Mouse (Mus musculus) ES-Bruce4 (cell line): Measurements from ENCODE around the gene Mmaa. TPM values are rescaled to one million over a fixed set of nuclear protein-coding genes. Genes with fewer than 3 reads are reported as not detected.
A peak's percentile ranks its signal among the peaks of the same experiment; 100 is the strongest.

ENCODE experiments used
- H3K27ac ChIP-seq: 2 replicates; pipeline ENCODE4 v1.5.1; 2012; ENCODE audit warnings: low read length, inconsistent platforms; ENCODE audit not compliant: insufficient read depth
- H3K27me3 ChIP-seq: 2 replicates; pipeline ENCODE4 v1.6.1; 2012; ENCODE audit warnings: mild to moderate bottlenecking, low read length, inconsistent platforms; ENCODE audit not compliant: control insufficient read depth, poor library complexity, insufficient read depth, severe bottlenecking
- H3K36me3 ChIP-seq: 2 replicates; pipeline ENCODE4 v1.6.1; 2012; ENCODE audit warnings: inconsistent platforms, mild to moderate bottlenecking, low read length, moderate library complexity; ENCODE audit not compliant: control insufficient read depth, poor library complexity, insufficient read depth, severe bottlenecking
- H3K4me1 ChIP-seq: one replicate; pipeline ENCODE4 v1.8.1; 2011; ENCODE audit warnings: low read length; ENCODE audit not compliant: control insufficient read depth, insufficient read depth
- H3K4me3 ChIP-seq: 2 replicates; pipeline ENCODE4 v1.5.1; 2011; ENCODE audit warnings: low read depth, mild to moderate bottlenecking, low read length
- H3K9ac ChIP-seq: 2 replicates; pipeline ENCODE4 v1.6.1; 2012; ENCODE audit warnings: low read depth, mild to moderate bottlenecking, inconsistent platforms; ENCODE audit not compliant: poor library complexity, severe bottlenecking
- H3K9me3 ChIP-seq: replicated peaks from 2 replicates; pipeline ENCODE4 v1.6.1; 2012; ENCODE audit warnings: mild to moderate bottlenecking, low read length, inconsistent platforms; ENCODE audit not compliant: control insufficient read depth, poor library complexity, insufficient read depth, severe bottlenecking
- CTCF ChIP-seq: IDR thresholded peaks from one replicate; pipeline ENCODE4 v1.8.1; 2011; ENCODE audit warnings: low read depth, low read length
- EP300 ChIP-seq: IDR thresholded peaks from 2 replicates; pipeline ENCODE4 v1.6.1; 2011; ENCODE audit warnings: low read depth, low read length; ENCODE audit not compliant: insufficient read depth
- POLR2A ChIP-seq: IDR thresholded peaks from one replicate; pipeline ENCODE4 v1.8.1; 2011; ENCODE audit warnings: low read length; ENCODE audit not compliant: insufficient read depth
- polyA plus RNA-seq: library from polyadenylated mRNA; stranded (reverse); fragments of >200 nt; gene quantifications from 2 replicates; pipeline ENCODE4 v1.2.4, GENCODE M21; 2011; ENCODE audit warnings: low read depth; ENCODE audit not compliant: missing spikeins, insufficient read depth, insufficient read length

The Mmaa gene
- polyA plus RNA-seq, 1 experiment: 6.1 TPM

DNA sequence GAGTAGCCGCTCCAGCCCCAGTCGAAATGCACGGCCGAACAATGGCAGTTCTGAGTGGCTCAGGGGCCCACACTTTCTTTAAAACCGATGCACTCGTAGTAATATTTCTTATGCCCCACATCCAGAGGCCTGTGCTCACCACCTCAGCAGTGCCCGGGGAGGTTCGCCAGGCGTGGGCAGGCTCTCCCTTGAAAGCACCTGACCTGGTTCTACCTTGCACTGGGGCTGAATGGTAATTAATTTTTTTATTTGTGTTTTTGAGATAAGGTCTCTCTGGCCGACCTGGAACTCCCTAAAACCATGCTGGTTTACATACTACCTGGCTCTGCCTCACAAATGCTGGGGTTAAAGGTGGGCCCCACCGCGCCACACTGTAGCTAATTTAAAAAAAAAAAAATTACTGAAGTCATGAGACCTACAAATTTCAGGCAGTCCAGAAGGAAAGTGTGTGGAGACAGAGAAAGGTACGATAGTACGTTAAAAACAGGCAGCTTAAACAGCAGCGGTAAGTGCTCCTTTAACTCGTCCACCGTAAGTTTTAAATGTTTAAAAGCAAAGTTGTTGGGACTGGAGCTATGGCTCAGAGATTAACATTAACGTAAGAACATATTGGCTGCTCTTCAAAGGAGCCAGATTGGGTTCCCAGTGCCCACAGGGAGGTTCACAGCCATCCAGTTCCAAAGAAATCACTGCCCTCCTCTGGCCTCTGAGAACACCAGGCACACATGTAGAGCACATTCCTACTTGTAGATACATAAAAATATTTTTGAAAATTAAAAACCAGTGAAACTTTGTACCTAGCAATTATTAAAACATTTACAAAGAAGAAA lies 754 bp upstream of the Mmaa start:
- no peaks in the 10 kb centered on the region for H3K4me1 ChIP-seq
- H3K9ac ChIP-seq: peak overlapping the region; percentile 89
- H3K4me3 ChIP-seq: peak overlapping the region; percentile 93
- peak overlapping the region; percentile 75 for H3K27ac ChIP-seq
- H3K36me3 ChIP-seq: no peaks in the 10 kb centered on the region
- H3K27me3 ChIP-seq: no peaks in the 10 kb centered on the region
- H3K9me3 ChIP-seq: no peaks in the 10 kb centered on the region
- TF ChIP-seq EP300: no peak
- TF ChIP-seq CTCF: no peak
- no peak for TF ChIP-seq POLR2A

DNA sequence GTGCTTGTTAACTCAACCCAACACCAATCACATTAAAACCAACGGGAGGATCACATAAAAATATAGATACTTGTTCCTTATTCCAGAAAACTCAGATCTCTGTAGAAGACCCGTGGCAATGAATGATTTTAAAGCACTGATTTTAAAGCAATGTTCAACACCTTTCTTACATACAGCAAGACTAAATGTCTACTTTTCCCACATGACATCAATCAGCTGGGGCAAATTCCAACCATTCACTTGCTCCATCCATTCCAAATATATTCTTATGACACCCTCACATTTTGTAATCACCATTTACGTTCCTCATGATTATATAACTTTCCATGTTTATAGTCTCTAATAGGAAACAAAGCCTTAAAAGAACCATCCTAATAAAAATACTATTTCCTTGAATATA lies 896 bp downstream of the Mmaa start:
- no peak for TF ChIP-seq EP300
- no peak for TF ChIP-seq CTCF
- no peak for TF ChIP-seq POLR2A
- Histone ChIP-seq H3K27ac (no peak overlapping the region), H3K4me3 (no peak overlapping the region), H3K9ac (peak overlapping the region; percentile 75; the same call in 1 of the 2 replicates), H3K27me3 (no peaks in the 10 kb centered on the region), H3K9me3 (no peaks in the 10 kb centered on the region), H3K4me1 (no peaks in the 10 kb centered on the region), H3K36me3 (no peaks in the 10 kb centered on the region)

DNA sequence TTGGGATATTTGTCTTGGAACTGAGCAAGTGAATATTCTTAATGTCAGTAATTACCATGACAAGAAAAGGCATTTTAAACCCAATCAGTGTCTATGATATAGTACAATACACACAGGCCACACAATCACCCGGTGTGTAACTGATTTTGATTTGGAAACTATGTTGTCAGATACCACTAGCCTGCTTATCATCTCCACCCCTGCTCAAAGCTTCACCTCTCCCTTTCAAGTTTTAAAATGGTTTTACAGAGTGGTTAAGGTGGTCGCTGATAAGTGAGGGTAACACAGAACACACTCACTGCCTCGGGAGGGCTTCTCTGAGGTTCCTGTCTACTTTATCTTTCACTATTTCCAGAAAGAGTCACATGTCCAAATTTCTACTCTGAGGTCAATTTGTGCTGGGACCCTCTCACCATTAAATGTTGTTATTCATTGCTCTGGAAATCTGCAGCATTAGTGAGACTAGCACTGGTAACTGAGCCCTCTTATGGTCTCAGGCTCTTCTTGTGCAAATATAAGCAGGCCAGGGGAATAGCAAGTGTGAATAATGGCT lies 1.9 kb downstream of the Mmaa start:
- TF ChIP-seq POLR2A (no peak), CTCF (no peak), EP300 (no peak)
- Histone ChIP-seq H3K27ac (no peak overlapping the region), H3K9me3 (no peaks in the 10 kb centered on the region), H3K4me1 (no peaks in the 10 kb centered on the region), H3K9ac (no peak overlapping the region), H3K36me3 (no peaks in the 10 kb centered on the region), H3K4me3 (no peak overlapping the region), H3K27me3 (no peaks in the 10 kb centered on the region)

DNA sequence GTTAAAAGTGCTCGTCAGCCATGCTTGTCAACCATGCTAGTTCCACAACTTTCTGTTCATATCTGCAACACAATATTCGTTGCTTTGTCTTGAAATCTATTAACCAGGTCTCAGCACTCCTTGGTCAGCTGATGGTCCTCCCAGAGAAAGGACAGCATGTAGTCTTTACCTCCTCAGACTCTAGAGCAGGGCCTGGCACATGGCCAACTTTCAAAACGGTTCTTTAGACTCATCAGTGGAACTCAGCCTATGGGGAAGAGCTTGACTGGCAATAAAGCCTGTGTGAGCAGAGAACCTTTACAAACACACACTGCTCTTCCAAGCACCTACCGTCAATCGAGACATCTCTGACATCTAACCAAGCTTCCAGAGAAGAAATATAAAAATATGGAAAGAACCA lies 5.1 kb downstream of the Mmaa start:
- Histone ChIP-seq H3K36me3 (no peaks in the 10 kb centered on the region), H3K4me1 (no peaks in the 10 kb centered on the region), H3K9ac (no peak overlapping the region), H3K27me3 (no peaks in the 10 kb centered on the region), H3K27ac (no peak overlapping the region), H3K4me3 (no peak overlapping the region), H3K9me3 (no peaks in the 10 kb centered on the region)
- TF ChIP-seq EP300 (no peak), POLR2A (no peak), CTCF (no peak)

DNA sequence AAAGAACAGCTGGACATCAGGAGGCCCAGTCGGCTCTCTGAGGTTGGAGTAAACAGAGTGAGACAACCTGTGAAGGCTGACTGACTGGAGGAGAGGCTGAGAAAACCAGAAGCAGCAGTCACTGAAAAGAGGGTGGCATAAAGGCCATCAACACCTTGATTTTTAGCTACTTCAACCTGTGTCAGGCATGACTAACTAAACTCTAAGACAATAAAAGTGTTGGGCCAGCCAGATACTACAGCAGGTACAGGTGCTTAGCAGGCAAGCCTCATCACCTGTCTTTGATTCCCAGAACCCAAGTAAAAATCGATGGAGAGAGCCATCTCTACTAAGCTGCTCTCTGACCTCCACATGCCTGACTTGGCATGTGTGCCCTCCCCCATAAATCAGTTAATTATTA lies 6.1 kb downstream of the Mmaa start:
- Histone ChIP-seq H3K4me1 (no peaks in the 10 kb centered on the region), H3K9ac (no peak overlapping the region), H3K27me3 (no peaks in the 10 kb centered on the region), H3K27ac (no peak overlapping the region), H3K9me3 (no peaks in the 10 kb centered on the region), H3K4me3 (no peak overlapping the region), H3K36me3 (no peaks in the 10 kb centered on the region)
- TF ChIP-seq CTCF (no peak), POLR2A (no peak)

DNA sequence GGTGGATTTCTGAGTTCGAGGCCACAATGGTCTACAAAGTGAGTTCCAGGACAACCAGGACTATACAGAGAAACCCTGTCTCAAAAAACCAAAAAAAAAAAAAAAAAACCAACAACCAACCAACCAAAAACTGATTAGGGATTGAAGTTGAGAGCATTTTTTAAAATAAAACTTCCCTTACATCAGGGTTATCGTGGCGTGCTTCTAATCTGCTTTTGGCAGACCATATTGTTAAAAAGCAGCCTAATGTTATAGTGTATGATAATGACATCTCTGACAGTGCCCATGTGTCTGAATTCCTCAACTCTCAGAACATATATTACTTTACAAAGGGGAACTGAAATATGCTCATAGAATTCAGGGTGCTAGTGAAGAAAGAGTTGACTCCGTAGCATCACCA lies 6.5 kb downstream of the Mmaa start:
- no peak overlapping the region for H3K4me3 ChIP-seq
- no peaks in the 10 kb centered on the region for H3K9me3 ChIP-seq
- TF ChIP-seq CTCF (no peak), POLR2A (no peak), EP300 (no peak)
- H3K9ac ChIP-seq: no peak overlapping the region
- no peaks in the 10 kb centered on the region for H3K27me3 ChIP-seq
- no peaks in the 10 kb centered on the region for H3K4me1 ChIP-seq
- no peaks in the 10 kb centered on the region for H3K36me3 ChIP-seq
- no peak overlapping the region for H3K27ac ChIP-seq
